Mouse (Mus musculus): ENCODE results near the gene Gm10447. TPM values are rescaled to one million over a fixed set of nuclear protein-coding genes. Genes with fewer than 3 reads are reported as not detected.

Gene Gm10447
- polyA plus RNA-seq, 1 experiment from 2014 or later = not detected

- Histone ChIP-seq H3K27ac (ENCODE audit: low read depth, low read length) (no peak overlapping the region), H3K4me2 (ENCODE audit: low read length) (no peak overlapping the region), H3K4me1 (ENCODE audit: control insufficient read depth, insufficient read depth, low read depth, low read length) (peaks cover 15% of the 10 kb centered on the region), H3K27me3 (replicated peaks; ENCODE audit: control insufficient read depth, insufficient read depth, low read length) (peaks cover 43% of the 10 kb centered on the region), H3K9me3 (ENCODE audit: control insufficient read depth, low read length) (no peaks in the 10 kb centered on the region), H3K4me3 (ENCODE audit: low read length) (no peak overlapping the region), H3K9ac (ENCODE audit: low read depth, low read length) (no peak overlapping the region), H3K36me3 (ENCODE audit: control insufficient read depth, insufficient read depth, low read length) (no peaks in the 10 kb centered on the region)
- 63% methylated on average over 4 of the region's 4 CpGs for WGBS
- no peak for ATAC-seq
These were observed 24.3 kb upstream of the Gm10447 start for GRCm38 (mm10) chr11:53481088-53481730.

- Histone ChIP-seq H3K27me3 (replicated peaks; ENCODE audit: control insufficient read depth, insufficient read depth, low read length) (peaks cover 40% of the 10 kb centered on the region), H3K27ac (ENCODE audit: low read depth, low read length) (no peak within 1 kb of the TSS)
These were observed 22.9 kb upstream of the Gm10447 start, which contains the start of the genes Gm9945 and Sowaha for GRCm38 (mm10) chr11:53479783-53480301. TSS of gene Gm9945 (plus strand) at chr11:53480166. TSS of gene Sowaha (minus strand) at chr11:53480274.

GRCm38 (mm10) chr11:53479171-53479782 is 22.4 kb upstream of the Gm10447 start:
- Histone ChIP-seq H3K4me2 (ENCODE audit: low read length) (peak overlapping the region; percentile 85), H3K4me1 (ENCODE audit: control insufficient read depth, insufficient read depth, low read depth, low read length) (peaks cover 15% of the 10 kb centered on the region), H3K36me3 (ENCODE audit: control insufficient read depth, insufficient read depth, low read length) (no peaks in the 10 kb centered on the region), H3K27me3 (replicated peaks; ENCODE audit: control insufficient read depth, insufficient read depth, low read length) (peaks cover 40% of the 10 kb centered on the region), H3K4me3 (ENCODE audit: low read length) (peak overlapping the region; percentile 58), H3K9ac (ENCODE audit: low read depth, low read length) (peak overlapping the region; percentile 54), H3K9me3 (ENCODE audit: control insufficient read depth, low read length) (no peaks in the 10 kb centered on the region), H3K27ac (ENCODE audit: low read depth, low read length) (no peak overlapping the region)
- 1% methylated on average over 62 of the region's 62 CpGs for WGBS
- ATAC-seq = peak; percentile 57

More at GRCm38 (mm10) chr11:53479783-53480301, 22.9 kb upstream of the Gm10447 start, which contains the start of the genes Gm9945 and Sowaha:
- Histone ChIP-seq H3K4me3 (ENCODE audit: low read length) (peak within 1 kb of the TSS; percentile 58), H3K9me3 (ENCODE audit: control insufficient read depth, low read length) (no peaks in the 10 kb centered on the region), H3K36me3 (ENCODE audit: control insufficient read depth, insufficient read depth, low read length) (no peaks in the 10 kb centered on the region), H3K4me2 (ENCODE audit: low read length) (peak within 1 kb of the TSS; percentile 85), H3K4me1 (ENCODE audit: control insufficient read depth, insufficient read depth, low read depth, low read length) (peaks cover 15% of the 10 kb centered on the region), H3K9ac (ENCODE audit: low read depth, low read length) (peak within 1 kb of the TSS; percentile 54)
- 2% methylated on average over 37 of the region's 40 CpGs for WGBS
- ATAC-seq = peak; percentile 76

- Histone ChIP-seq H3K4me3 (ENCODE audit: low read length) (peak overlapping the region; percentile 58), H3K9ac (ENCODE audit: low read depth, low read length) (peak overlapping the region; percentile 54), H3K4me1 (ENCODE audit: control insufficient read depth, insufficient read depth, low read depth, low read length) (peaks cover 15% of the 10 kb centered on the region), H3K36me3 (ENCODE audit: control insufficient read depth, insufficient read depth, low read length) (no peaks in the 10 kb centered on the region), H3K27me3 (replicated peaks; ENCODE audit: control insufficient read depth, insufficient read depth, low read length) (peaks cover 38% of the 10 kb centered on the region), H3K27ac (ENCODE audit: low read depth, low read length) (no peak overlapping the region), H3K9me3 (ENCODE audit: control insufficient read depth, low read length) (no peaks in the 10 kb centered on the region), H3K4me2 (ENCODE audit: low read length) (peak overlapping the region; percentile 85)
- 6% methylated on average over 69 of the region's 79 CpGs for WGBS
- peak; percentile 53 for ATAC-seq
These were observed 21.7 kb upstream of the Gm10447 start for GRCm38 (mm10) chr11:53478383-53479170.

GRCm38 (mm10) chr11:53477833-53478232 is 20.9 kb upstream of the Gm10447 start:
- 42% methylated on average over 7 of the region's 7 CpGs for WGBS
- H3K27ac ChIP-seq (ENCODE audit: low read depth, low read length) = no peak overlapping the region
- H3K4me3 ChIP-seq (ENCODE audit: low read length) = no peak overlapping the region
- no peaks in the 10 kb centered on the region for H3K36me3 ChIP-seq (ENCODE audit: control insufficient read depth, insufficient read depth, low read length)
- H3K9ac ChIP-seq (ENCODE audit: low read depth, low read length) = no peak overlapping the region
- peaks cover 15% of the 10 kb centered on the region for H3K4me1 ChIP-seq (ENCODE audit: control insufficient read depth, insufficient read depth, low read depth, low read length)
- H3K9me3 ChIP-seq (ENCODE audit: control insufficient read depth, low read length) = no peaks in the 10 kb centered on the region
- peaks cover 34% of the 10 kb centered on the region for H3K27me3 ChIP-seq (replicated peaks; ENCODE audit: control insufficient read depth, insufficient read depth, low read length)
- no peak overlapping the region for H3K4me2 ChIP-seq (ENCODE audit: low read length)
- ATAC-seq = no peak

- 13% methylated on average over 8 of the region's 8 CpGs for WGBS
- H3K27ac ChIP-seq (ENCODE audit: low read depth, low read length) = no peak overlapping the region
- H3K36me3 ChIP-seq (ENCODE audit: control insufficient read depth, insufficient read depth, low read length) = no peaks in the 10 kb centered on the region
- H3K9ac ChIP-seq (ENCODE audit: low read depth, low read length) = no peak overlapping the region; the same call in 1 of the 2 replicates
- H3K27me3 ChIP-seq (replicated peaks; ENCODE audit: control insufficient read depth, insufficient read depth, low read length) = peaks cover 27% of the 10 kb centered on the region
- H3K4me3 ChIP-seq (ENCODE audit: low read length) = no peak overlapping the region
- H3K9me3 ChIP-seq (ENCODE audit: control insufficient read depth, low read length) = no peaks in the 10 kb centered on the region
- peak overlapping the region; percentile 43 for H3K4me2 ChIP-seq (ENCODE audit: low read length)
- ATAC-seq = no peak
- peaks cover 17% of the 10 kb centered on the region for H3K4me1 ChIP-seq (ENCODE audit: control insufficient read depth, insufficient read depth, low read depth, low read length)
These were observed 18.7 kb upstream of the Gm10447 start for GRCm38 (mm10) chr11:53475620-53476019.

- Histone ChIP-seq H3K4me1 (ENCODE audit: control insufficient read depth, insufficient read depth, low read depth, low read length) (peaks cover 14% of the 10 kb centered on the region), H3K27me3 (replicated peaks; ENCODE audit: control insufficient read depth, insufficient read depth, low read length) (peaks cover 5% of the 10 kb centered on the region; the same call in 1 of the 2 replicates), H3K4me2 (ENCODE audit: low read length) (no peak overlapping the region), H3K9ac (ENCODE audit: low read depth, low read length) (no peak overlapping the region), H3K9me3 (ENCODE audit: control insufficient read depth, low read length) (no peaks in the 10 kb centered on the region), H3K36me3 (ENCODE audit: control insufficient read depth, insufficient read depth, low read length) (no peaks in the 10 kb centered on the region), H3K27ac (ENCODE audit: low read depth, low read length) (no peak overlapping the region), H3K4me3 (ENCODE audit: low read length) (no peak overlapping the region)
- WGBS = 88% methylated on average over 3 of the region's 3 CpGs
- ATAC-seq = no peak
These were observed 15.8 kb upstream of the Gm10447 start for GRCm38 (mm10) chr11:53472709-53473108.

- peak within 1 kb of the TSS; percentile 45 for H3K27ac ChIP-seq (ENCODE audit: low read depth, low read length)
- H3K4me3 ChIP-seq (ENCODE audit: low read length) = peak within 1 kb of the TSS; percentile 17
- WGBS = 2% methylated on average over 29 of the region's 29 CpGs
- no peaks in the 10 kb centered on the region for H3K36me3 ChIP-seq (ENCODE audit: control insufficient read depth, insufficient read depth, low read length)
- H3K27me3 ChIP-seq (replicated peaks; ENCODE audit: control insufficient read depth, insufficient read depth, low read length) = peaks cover 23% of the 10 kb centered on the region
- ATAC-seq = peak; percentile 82
- H3K4me1 ChIP-seq (ENCODE audit: control insufficient read depth, insufficient read depth, low read depth, low read length) = peaks cover 22% of the 10 kb centered on the region
- H3K4me2 ChIP-seq (ENCODE audit: low read length) = peak within 1 kb of the TSS; percentile 59
- peak within 1 kb of the TSS; percentile 6; the same call in 1 of the 2 replicates for H3K9ac ChIP-seq (ENCODE audit: low read depth, low read length)
- H3K9me3 ChIP-seq (ENCODE audit: control insufficient read depth, low read length) = no peaks in the 10 kb centered on the region
These were observed 13.2 kb upstream of the Gm10447 start, which contains the start of gene Gm9837 for GRCm38 (mm10) chr11:53469968-53470695. TSS of gene Gm9837 (minus strand) at chr11:53470479.
